Mouse (Mus musculus) G1E-ER4 (cell line): ENCODE measurements around the gene Rnf148. TPM values are rescaled to one million over a fixed set of nuclear protein-coding genes. Genes with fewer than 3 reads are reported as not detected.

Experiments
- GATA1 ChIP-seq: IDR thresholded peaks from one replicate; pipeline ENCODE4 v1.8.0; 2012; ENCODE audit warnings: low read length, inconsistent platforms
- polyA plus RNA-seq: library from polyadenylated mRNA; stranded (reverse); fragments of >175 nt; gene quantifications from 2 replicates; pipeline ENCODE4 v1.2.3, GENCODE M21; 2012

Rnf148 gene
- polyA plus RNA-seq, result not detected in 2 replicates

DNA sequence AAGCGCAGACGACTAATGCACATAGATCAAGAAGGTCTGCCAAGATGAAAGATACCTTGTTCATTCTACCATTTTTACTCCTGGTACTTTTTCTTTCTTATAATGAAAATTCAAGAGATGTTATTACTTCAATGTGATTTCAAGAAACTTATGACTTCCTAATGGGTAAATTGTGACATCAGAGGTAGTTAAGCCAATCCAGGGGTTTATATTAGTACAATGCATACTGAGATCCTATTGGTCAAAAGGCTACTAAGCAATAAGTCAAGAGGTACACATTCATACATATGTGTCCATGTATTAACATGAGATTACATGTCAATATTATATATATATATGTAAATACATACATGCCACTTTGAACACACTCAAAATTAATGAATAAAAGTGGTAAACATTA is at the start of gene Rnf148:
Gene Rnf148, minus strand, starts transcription at position 101 of the 400 bp plus-strand sequence.
- TF ChIP-seq GATA1, result no peak

DNA sequence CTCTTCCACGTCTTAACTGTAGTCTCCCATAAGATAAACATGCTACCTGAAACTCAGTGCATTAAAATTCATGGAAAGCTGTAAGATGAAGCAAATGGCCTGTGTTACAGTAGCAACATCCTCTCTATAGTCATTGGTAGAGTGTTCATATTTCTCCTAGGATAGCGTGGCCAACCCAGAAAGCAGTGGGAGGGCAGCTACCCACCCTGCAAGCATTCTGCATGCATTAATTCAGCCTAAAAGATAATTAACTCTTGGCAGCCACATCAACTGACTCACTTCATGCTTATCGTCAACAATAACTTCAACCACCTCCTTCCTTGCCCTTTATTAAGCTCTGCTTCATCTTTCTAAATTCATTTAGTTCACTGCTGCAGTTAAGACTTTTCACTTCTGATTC is 45.9 kb upstream of the Rnf148 start:
- no peak for TF ChIP-seq GATA1

DNA sequence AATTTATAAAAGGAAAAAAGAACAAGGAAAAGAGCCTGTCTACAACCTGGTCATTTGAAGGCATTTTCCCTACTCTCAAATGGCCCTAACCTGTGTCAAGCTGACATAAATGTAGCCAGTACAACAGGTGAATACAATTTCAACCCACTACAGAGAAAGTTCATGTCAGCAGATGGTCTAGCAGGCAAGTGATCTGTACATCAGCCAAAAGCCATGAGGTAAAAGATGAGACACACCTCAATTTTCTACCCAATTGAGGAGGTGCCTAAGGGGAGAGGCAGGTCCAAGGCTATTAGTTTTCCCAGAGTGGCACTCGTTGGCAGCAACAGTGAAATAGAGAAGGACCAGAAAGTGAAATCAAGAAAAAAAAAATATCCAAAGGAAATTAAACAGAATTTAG is 23.2 kb upstream of the Rnf148 start:
- TF ChIP-seq GATA1, result no peak

DNA sequence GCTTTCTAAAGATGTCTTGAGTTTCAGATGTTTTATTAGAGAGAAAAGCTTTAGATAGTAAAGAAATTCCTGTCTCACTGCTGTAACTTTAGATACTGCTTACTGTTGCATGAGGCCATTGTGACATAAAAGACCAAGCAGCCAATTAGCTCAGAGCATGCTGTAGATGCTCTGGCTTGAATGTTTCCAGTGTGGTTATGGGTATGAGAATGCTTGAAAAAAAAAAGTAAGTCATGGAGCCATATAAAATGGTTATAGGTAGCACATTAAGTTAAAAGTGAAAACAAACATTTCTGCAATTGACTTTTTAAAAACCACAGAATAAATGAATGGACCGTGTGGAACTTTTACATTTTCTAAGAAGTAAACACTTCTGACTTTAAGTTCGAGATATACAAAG is 4.7 kb downstream of the Rnf148 start, which contains the start of gene Rnf133:
Gene Rnf133, minus strand, starts transcription at position 101 of the 400 bp plus-strand sequence.
- no peak for TF ChIP-seq GATA1

DNA sequence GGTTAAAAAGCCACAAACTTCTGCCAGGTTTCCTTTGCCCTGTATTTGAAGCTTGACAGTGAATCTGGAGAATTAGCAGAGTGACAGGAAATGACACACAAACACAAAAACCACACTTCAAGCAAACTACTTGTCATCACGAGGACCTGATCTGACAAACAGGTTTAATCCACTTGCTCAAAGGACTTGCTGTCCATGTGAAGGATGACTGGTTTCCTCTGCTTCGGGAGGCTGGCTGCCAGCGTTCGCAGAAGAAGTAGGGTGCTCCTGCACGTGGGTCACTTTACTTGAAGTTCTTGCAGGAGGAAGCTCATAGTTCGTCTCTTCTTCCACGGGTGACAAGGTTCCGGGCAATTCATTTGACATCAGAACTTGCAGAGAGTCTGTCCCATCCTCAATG is 6.2 kb downstream of the Rnf148 start:
- no peak for TF ChIP-seq GATA1

DNA sequence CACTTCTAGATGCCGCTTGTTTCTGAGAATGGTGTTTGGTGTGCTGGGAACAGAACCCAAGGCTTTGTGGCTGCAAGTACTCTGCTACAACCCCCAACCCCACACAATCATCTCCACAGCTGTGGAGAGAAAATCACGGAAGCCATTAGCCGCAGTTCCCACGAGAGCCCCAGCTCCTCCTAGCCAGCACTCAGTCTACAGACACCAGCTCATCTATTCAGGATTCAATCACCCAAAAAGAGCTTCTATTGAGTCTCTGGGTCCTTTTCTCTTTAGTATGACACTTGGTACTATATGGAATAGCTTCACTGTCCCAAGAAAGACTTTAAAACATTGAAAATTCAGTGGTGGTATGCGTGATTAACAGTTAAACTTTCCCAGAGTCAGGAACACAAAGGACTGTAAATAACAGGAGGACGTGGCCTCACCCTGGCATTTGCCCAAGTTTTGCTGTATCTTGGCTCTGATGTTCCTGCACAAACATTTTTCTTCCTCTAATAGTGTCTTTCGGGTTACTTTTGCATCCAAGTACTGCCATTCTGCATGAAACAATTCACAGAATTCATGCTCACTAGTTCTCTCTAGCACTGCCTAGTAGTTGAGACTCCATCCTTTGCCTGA is 7.2 kb downstream of the Rnf148 start:
- no peak for TF ChIP-seq GATA1

DNA sequence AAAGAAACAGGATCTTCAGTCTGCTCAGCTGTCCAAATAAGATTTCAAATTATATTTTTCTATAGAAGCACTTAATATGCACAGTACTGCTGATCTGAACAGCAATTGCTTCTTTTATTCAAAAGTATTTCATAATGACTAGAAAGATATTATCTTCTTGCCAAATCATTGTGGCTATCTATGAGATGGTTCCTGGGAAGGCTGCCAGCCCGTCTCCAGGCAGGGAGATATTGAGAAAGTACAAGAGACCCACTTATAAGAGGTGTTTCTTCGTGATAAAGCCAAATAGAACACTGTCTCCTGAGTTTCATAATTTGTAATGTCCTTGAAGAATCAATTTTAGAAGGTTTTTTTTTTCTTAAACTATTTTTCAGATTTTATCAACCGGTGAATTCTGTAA is 17.9 kb downstream of the Rnf148 start:
- TF ChIP-seq GATA1, result no peak

DNA sequence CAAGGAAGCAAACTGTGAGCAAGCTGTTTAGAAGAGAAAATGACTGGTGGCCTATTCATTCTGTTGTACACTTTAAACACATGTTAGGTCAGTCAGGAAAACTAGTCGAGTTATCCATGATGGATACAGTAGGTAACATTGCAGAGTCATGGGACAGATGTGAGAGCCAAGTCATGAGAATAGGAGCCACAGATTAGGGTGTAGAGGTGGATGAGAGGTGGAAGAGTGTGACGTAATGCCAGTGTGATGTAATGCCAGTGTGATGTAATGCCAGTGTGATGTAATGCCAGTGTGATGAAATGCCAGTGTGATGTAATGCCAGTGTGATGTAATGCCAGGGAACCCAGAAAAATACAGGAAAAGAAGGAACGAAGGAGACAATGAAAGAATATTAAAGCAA is 19.7 kb downstream of the Rnf148 start:
- no peak for TF ChIP-seq GATA1

DNA sequence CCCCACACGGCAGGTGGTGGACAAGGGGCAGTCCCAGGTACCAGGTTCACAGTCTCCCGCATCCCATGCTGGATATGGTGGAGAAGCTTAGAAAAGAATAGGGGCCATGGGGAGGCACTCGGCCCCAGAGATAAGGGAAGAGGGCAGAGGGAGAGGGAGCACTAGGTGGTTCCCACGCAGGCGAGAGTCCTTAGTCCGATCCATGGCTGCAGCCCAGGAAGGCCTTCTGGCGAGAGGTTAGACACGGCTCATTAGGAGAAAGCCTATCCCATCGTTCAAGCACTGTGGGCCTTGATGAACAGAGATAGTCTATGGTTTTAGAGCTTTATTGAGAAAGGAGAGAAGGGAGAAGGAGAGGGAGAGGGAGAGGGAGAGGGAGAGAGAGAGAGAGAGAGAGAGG is 20.9 kb downstream of the Rnf148 start:
- TF ChIP-seq GATA1, result no peak

DNA sequence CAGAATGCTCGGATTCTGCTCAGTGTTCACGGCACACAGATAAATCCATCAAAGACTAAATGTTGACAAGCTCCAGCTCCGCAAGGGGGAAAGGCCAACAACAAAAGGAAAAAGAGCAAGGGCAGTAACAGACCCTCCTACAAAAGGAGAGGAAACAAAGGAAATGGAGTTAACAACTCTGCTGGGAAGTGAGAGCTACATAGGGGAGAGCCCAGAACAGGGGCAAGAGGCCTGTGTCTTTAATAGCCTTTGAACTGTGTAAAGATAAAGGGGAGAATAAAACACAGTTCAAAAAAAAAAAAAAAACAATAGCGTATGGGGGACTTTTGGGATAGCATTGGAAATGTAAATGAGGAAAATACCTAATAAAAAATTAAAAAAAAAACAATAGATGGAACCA is 24.5 kb downstream of the Rnf148 start:
- no peak for TF ChIP-seq GATA1

Other genes with a start within 250 kb of the Rnf148 start
- gene Rnf133, start 4.8 kb downstream of the Rnf148 start, polyA plus RNA-seq, result not detected in 2 replicates
- not detected in 2 replicates for gene Cadps2, start 184.3 kb upstream of the Rnf148 start, polyA plus RNA-seq